Mouse (Mus musculus) neural tube, embryonic 12.5 days (tissue): ENCODE measurements around the gene Gimap7. TPM values are rescaled to one million over a fixed set of nuclear protein-coding genes. Genes with fewer than 3 reads are reported as not detected.
"Not testable (repeated sequence)": the region's sequence is repeated elsewhere in the genome, so short reads cannot be mapped to it uniquely, and the experiment has no call there.

Experiments
- ATAC-seq: fragments of 200-750 bp; cut with Nextera tagmentation; 2 replicates; pipeline ENCODE4 v1.8.0; 2017; ENCODE audit warnings: low read depth, mild to moderate bottlenecking, moderate TSS enrichment, moderate library complexity; ENCODE audit not compliant: low FRiP score
- H3K27ac ChIP-seq: fragments of 300-500 bp; sonication (generic); 2 replicates; pipeline ENCODE4 v1.5.1; 2016
- H3K27me3 ChIP-seq: fragments of 300-500 bp; sonication (generic); replicated peaks from 2 replicates; pipeline ENCODE4 v1.6.1; 2016; ENCODE audit warnings: mild to moderate bottlenecking
- H3K36me3 ChIP-seq: fragments of 300-500 bp; sonication (generic); 2 replicates; pipeline ENCODE4 v1.6.1; 2016; ENCODE audit warnings: mild to moderate bottlenecking
- H3K4me1 ChIP-seq: fragments of 300-500 bp; sonication (generic); 2 replicates; pipeline ENCODE4 v1.6.1; 2016
- H3K4me2 ChIP-seq: fragments of 300-500 bp; sonication (generic); replicated peaks from 2 replicates; pipeline ENCODE4 v1.6.1; 2016; ENCODE audit warnings: mild to moderate bottlenecking
- H3K4me3 ChIP-seq: fragments of 300-500 bp; sonication (generic); 2 replicates; pipeline ENCODE4 v1.5.1; 2016
- H3K9ac ChIP-seq: fragments of 300-500 bp; sonication (generic); 2 replicates; pipeline ENCODE4 v1.6.1; 2016; ENCODE audit warnings: mild to moderate bottlenecking
- H3K9me3 ChIP-seq: fragments of 300-500 bp; sonication (generic); 2 replicates; pipeline ENCODE4 v1.6.1; 2016; ENCODE audit warnings: mild to moderate bottlenecking
- WGBS: fragments of 180-500 bp; shearing (Covaris S2); methylation state at CpG from one replicate; pipeline ENCODE4 v1.1.7; 2016; 5-methylcytosine and 5-hydroxymethylcytosine counted together
- polyA plus RNA-seq: library from polyadenylated mRNA; unstranded; fragments of >200 nt; fragmentation: Nextera tagmentation; extraction: Ambion mirVana; gene quantifications from 2 replicates; pipeline ENCODE4 v1.2.1, GENCODE M21; 2016

Gene Gimap7
- polyA plus RNA-seq, 1 experiment from 2014 or later, result not detected

DNA sequence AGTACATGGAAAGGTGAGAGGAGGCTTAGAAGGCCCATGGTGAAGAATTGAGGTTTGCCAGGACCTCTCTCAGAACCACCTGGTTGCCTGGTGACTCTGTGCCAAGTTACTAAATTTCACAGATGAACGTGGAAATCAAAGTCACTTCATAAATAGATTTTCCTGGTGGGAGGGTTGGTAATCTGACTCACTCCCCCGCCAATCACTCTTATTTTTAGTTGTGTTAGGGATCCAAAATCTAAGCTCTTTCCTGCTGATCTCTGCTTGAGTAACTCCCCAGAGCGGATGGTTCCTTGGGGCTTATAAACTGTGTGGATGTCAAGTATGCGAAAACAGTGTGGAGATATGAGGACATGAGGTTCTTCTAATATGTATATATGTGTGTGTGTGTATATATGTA is 36.1 kb upstream of the Gimap7 start:
- Histone ChIP-seq H3K9ac (no peak overlapping the region), H3K4me3 (no peak overlapping the region), H3K9me3 (no peaks in the 10 kb centered on the region), H3K4me1 (no peaks in the 10 kb centered on the region), H3K36me3 (no peaks in the 10 kb centered on the region), H3K27ac (no peak overlapping the region), H3K27me3 (no peaks in the 10 kb centered on the region), H3K4me2 (no peak overlapping the region)
- no peak for ATAC-seq
- 86% methylated on average over 4 of the region's 4 CpGs for WGBS

GRCm38 (mm10) chr6:48683263-48683821 is 35.1 kb upstream of the Gimap7 start:
- 91% methylated on average over 4 of the region's 4 CpGs for WGBS
- not testable (repeated sequence) for H3K27me3 ChIP-seq, H3K27ac ChIP-seq, H3K9ac ChIP-seq, H3K4me1 ChIP-seq, H3K36me3 ChIP-seq, H3K9me3 ChIP-seq, H3K4me2 ChIP-seq, H3K4me3 ChIP-seq, ATAC-seq

- 78% methylated on average over 5 of the region's 5 CpGs for WGBS
- Histone ChIP-seq H3K36me3 (no peaks in the 10 kb centered on the region), H3K27ac (no peak within 1 kb of the TSS), H3K4me2 (no peak within 1 kb of the TSS), H3K27me3 (no peaks in the 10 kb centered on the region), H3K4me1 (no peaks in the 10 kb centered on the region), H3K4me3 (no peak within 1 kb of the TSS), H3K9ac (no peak within 1 kb of the TSS), H3K9me3 (no peaks in the 10 kb centered on the region)
- no peak for ATAC-seq
Measured at GRCm38 (mm10) chr6:48684319-48684718, 34.1 kb upstream of the Gimap7 start, which contains the start of gene Gimap4. Gene Gimap4 (plus strand): TSS chr6:48684549.

- WGBS, result 70% methylated on average over 4 of the region's 4 CpGs
- Histone ChIP-seq H3K4me1 (no peaks in the 10 kb centered on the region), H3K4me3 (no peak overlapping the region), H3K36me3 (no peaks in the 10 kb centered on the region), H3K4me2 (no peak overlapping the region), H3K27me3 (no peaks in the 10 kb centered on the region), H3K27ac (no peak overlapping the region), H3K9me3 (no peaks in the 10 kb centered on the region), H3K9ac (no peak overlapping the region)
- no peak for ATAC-seq
Measured at GRCm38 (mm10) chr6:48684806-48685205, 33.6 kb upstream of the Gimap7 start.

DNA sequence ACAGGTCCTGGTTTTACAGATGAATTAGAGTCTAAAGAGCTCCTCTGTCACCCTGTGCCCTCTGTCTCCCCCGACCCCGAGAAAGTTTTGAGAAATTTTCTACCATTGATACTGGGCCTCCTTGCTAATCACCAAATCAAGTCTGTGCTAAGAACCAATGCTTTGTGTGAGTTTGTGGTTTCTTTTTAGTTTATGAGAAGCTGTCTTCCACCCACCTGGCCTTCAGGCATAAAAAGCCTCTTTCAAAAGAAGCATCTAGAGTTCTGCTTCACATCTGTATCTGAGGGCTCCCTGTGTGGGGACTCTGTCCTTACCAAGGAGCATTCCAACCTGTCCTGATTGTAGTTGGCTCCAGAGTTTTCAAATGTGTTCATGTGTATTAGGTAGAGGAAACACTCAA is 33.2 kb upstream of the Gimap7 start:
- WGBS, result 81% methylated on average over 2 of the region's 2 CpGs
- Histone ChIP-seq H3K36me3 (no peaks in the 10 kb centered on the region), H3K27ac (no peak overlapping the region), H3K9ac (no peak overlapping the region), H3K4me2 (no peak overlapping the region), H3K4me1 (no peaks in the 10 kb centered on the region), H3K27me3 (no peaks in the 10 kb centered on the region), H3K9me3 (no peaks in the 10 kb centered on the region), H3K4me3 (no peak overlapping the region)
- ATAC-seq, result no peak

DNA sequence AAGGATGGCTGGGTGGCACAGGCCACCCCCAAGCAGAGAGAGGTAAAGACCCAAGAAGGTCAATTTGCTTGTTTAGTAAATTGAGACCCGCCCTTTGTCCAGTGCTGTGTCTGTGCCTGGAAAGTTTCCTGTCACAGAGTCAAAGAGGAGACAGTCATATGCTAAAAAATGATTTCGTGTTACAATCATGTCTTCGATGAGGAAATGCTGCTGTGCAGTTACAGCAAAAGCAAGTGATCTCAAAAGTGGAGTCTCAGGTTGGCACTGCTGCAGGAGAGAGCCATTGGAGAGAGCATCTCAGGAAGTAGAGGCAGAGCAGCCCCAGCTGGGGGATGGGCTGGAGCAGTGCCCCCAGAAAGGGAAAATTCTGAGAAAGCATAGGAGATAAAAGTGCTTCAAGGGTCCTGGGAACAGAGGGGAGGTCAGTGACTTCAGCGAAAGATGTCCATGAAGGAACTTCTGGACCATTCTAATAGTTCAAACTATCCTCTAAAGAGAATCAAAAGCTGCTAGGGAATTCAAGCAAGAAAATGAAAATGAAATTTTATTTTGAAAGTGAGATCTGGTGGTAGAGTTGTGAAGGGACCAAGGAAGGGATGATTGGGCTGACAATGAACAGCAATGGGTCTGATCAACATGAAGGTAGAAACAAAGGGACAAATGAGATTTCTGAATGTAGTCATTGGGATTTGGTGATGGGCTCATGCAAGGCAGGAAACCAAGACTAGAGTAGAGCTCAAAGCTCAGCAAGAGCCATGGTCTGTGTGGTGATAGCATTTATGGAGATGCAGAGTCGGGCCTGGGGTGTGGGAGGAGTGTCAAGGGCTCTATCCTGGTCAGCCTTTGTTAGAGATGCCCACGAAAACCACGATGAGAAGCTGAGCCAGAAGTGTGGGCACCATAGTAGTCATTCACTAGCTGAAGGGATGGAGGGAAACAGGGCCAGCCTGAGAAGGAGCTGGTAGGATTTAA is 32.4 kb upstream of the Gimap7 start:
- Histone ChIP-seq H3K4me1 (no peaks in the 10 kb centered on the region), H3K9ac (no peak overlapping the region), H3K9me3 (no peaks in the 10 kb centered on the region), H3K4me2 (no peak overlapping the region), H3K27me3 (no peaks in the 10 kb centered on the region), H3K4me3 (no peak overlapping the region), H3K36me3 (no peaks in the 10 kb centered on the region), H3K27ac (no peak overlapping the region)
- no peak for ATAC-seq
- WGBS, result 85% methylated on average over 7 of the region's 7 CpGs

DNA sequence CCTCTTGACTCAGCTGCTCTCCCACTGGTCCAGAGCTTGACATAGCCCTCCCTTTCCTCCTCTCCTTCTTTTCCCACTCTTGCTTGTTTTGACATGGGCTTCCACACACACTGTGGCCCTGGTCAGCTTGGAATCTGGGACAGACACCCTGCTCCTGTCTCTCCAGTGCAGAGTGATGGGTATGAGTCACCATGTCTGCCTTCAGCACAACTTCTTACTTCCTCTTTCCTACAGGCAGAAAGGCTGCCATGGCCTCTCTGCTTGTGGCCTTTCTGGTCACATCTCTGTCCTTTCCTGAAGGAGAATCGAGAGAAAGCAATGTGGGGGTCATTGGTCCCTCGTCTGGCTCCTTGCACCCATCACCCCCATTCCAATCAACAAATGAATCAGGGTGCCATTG is 31.3 kb upstream of the Gimap7 start:
- H3K27me3 ChIP-seq, result no peaks in the 10 kb centered on the region
- H3K27ac ChIP-seq, result no peak overlapping the region
- no peak overlapping the region for H3K4me3 ChIP-seq
- H3K36me3 ChIP-seq, result no peaks in the 10 kb centered on the region
- H3K9ac ChIP-seq, result no peak overlapping the region
- H3K4me1 ChIP-seq, result no peaks in the 10 kb centered on the region
- ATAC-seq, result no peak
- WGBS, result 72% methylated on average over 2 of the region's 2 CpGs
- no peaks in the 10 kb centered on the region for H3K9me3 ChIP-seq
- no peak overlapping the region for H3K4me2 ChIP-seq

- Histone ChIP-seq H3K9ac (no peak overlapping the region), H3K4me1 (no peaks in the 10 kb centered on the region), H3K4me3 (no peak overlapping the region), H3K9me3 (peaks cover 2% of the 10 kb centered on the region; the same call in 1 of the 2 replicates), H3K4me2 (no peak overlapping the region), H3K27me3 (no peaks in the 10 kb centered on the region), H3K27ac (no peak overlapping the region), H3K36me3 (no peaks in the 10 kb centered on the region)
- 93% methylated on average over 2 of the region's 2 CpGs for WGBS
- no peak for ATAC-seq
Measured at GRCm38 (mm10) chr6:48689320-48689719, 29.1 kb upstream of the Gimap7 start.

GRCm38 (mm10) chr6:48692962-48693361 is 25.5 kb upstream of the Gimap7 start:
- Histone ChIP-seq H3K27ac (no peak overlapping the region), H3K4me2 (no peak overlapping the region), H3K9me3 (peaks cover 4% of the 10 kb centered on the region; the same call in 1 of the 2 replicates), H3K27me3 (no peaks in the 10 kb centered on the region), H3K4me1 (no peaks in the 10 kb centered on the region), H3K4me3 (no peak overlapping the region), H3K36me3 (no peaks in the 10 kb centered on the region), H3K9ac (no peak overlapping the region)
- no peak for ATAC-seq
- WGBS, result 90% methylated on average over 6 of the region's 6 CpGs

GRCm38 (mm10) chr6:48696830-48697554 is 21.4 kb upstream of the Gimap7 start:
- H3K4me1 ChIP-seq, result no peaks in the 10 kb centered on the region
- no peak overlapping the region for H3K9ac ChIP-seq
- WGBS, result 87% methylated on average over 4 of the region's 4 CpGs
- no peak for ATAC-seq
- no peak overlapping the region for H3K27ac ChIP-seq
- H3K27me3 ChIP-seq, result no peaks in the 10 kb centered on the region
- H3K9me3 ChIP-seq, result peaks cover 4% of the 10 kb centered on the region; the same call in 1 of the 2 replicates
- no peak overlapping the region for H3K4me2 ChIP-seq
- no peaks in the 10 kb centered on the region for H3K36me3 ChIP-seq
- H3K4me3 ChIP-seq, result no peak overlapping the region

- Histone ChIP-seq H3K4me1 (no peaks in the 10 kb centered on the region), H3K9me3 (peaks cover 4% of the 10 kb centered on the region; the same call in 1 of the 2 replicates), H3K4me3 (no peak overlapping the region), H3K4me2 (no peak overlapping the region), H3K27ac (no peak overlapping the region), H3K36me3 (no peaks in the 10 kb centered on the region), H3K27me3 (no peaks in the 10 kb centered on the region), H3K9ac (no peak overlapping the region)
- ATAC-seq, result no peak
- 65% methylated on average over 1 of the region's 1 CpGs for whole genome bisulfite sequencing
Measured at GRCm38 (mm10) chr6:48697555-48697930, 20.9 kb upstream of the Gimap7 start.
